Mouse (Mus musculus) liver (tissue): ENCODE results near the gene Naa80.
A peak's percentile ranks its signal among the peaks of the same experiment; 100 is the strongest.

ENCODE experiments used
- DNase-seq: peaks from one replicate; pipeline ENCODE4 v3.0.0-alpha.2; 2020; ENCODE audit warnings: mixed read lengths

Gene Naa80

DNA sequence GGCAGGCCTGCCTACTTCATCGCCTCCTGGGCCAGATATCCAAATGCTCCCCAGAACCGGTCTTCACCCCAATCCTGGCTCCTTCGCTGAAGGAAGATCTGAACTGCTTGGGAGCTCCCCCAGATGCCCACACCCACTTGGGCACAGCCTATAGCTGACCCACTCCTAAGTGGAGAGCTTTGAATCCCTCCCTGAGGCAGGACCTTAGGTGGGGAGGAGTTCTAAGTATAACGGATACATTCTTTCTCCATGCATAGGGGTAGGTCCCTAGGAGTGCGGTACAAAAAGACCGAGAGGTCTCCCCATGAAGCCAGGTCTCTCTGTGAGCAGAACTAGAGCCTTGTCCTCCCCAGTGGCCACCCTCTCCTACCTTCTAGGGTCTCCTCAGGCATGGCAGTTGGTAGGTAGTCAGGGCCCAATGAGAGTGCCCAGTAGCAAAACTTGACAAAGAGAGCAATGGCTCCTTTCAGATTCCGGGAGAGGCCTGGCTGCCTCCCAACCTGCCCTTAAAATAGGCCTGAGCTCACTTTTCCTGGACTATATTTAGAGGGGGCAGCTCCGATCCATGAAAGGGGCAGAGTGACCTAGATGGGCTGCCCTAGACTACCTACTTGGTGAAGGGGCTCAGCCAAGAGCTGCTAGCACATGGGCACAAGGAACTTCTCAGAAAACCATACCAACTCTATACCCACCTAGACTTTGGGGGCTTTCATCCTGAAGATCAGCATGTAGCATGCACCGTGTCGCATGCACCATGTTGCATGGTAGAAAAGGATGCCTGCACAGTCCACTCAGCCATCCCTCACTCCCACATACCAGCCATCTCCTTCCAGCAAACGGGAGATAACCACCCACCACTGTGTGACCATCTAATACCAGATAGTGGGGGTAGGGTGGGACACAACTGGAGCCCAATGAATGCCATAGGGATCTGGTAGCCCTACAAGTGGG, 18.2 kb downstream of the Naa80 start:
- DNase-seq = no peak

DNA sequence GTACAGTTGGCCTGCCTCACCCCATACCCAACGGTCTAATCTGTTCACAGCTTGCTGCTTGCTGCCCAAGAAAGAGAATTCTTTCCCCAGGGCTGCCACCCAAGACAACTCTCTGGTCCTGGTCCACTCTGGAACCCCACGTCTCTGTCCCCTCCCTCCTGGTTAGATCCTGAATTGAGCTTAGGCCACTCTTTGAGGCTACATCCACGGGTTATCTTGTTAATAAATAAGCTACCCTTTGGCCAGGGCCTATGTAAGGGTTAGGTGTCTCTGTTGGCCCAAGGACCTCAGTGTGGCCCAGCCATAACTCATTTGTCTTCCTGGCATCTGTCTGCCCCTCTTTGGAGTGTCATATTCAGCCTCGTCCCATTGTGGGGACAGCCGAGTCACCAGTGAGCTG, 19.7 kb downstream of the Naa80 start:
- no peak for DNase-seq

DNA sequence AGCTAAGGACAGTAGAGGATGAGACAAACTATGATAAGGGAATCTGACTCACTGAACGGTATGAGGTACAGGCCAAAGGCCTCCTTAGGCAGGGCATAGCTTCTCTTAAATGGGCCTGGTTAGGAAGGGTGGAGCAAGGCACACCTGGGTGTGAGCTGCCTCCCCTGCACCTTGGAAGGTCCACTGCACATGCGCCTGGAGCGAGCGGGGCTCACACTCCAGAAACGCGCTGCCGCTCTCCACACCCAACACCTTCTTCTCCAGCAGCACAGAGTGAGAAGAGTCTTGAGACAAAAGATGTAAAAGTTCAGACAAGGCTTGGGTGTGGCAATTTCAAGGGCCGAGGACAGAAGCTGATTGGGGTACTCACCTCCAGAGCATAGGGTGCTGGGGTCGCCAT, 20.7 kb downstream of the Naa80 start:
- DNase-seq = no peak

DNA sequence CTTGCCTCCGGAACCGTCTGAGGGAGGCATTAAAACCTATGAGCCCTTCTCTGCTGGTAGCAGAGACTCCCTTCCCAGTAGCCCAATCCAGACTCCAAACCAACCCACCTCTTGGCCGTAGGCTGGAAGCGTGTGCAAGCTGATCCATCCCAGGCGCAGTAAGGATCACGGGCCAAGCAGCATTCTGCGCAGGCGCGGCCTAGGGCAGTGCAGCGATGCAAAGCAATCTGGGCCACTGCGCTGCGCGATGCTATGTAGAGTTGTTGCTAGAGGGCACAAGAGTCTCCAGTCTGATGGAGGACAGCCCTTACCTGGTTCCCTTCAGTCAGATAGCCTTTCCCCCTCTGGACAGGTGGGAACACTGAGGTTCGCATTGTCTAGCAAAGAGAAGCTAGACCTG, 21.2 kb downstream of the Naa80 start:
- DNase-seq = no peak

DNA sequence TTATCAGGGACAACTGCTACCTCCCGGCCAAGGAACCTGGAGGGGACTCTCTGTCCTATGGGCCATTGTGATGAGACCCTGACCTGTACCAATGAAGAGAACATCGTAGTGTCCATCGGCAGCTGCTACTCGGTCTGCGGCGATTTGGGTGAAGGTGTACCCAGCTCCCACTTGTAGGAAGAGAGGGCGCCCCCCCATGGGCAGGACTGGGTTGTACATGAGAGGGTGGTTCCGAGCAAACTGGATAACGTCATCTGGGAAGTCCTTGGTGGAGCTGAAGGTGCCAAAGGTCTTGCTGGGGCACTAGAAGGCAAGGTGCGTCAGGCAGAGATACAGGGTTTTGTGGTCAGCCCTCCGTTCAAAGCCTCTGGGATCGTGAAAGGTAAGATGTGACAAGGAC, 22.1 kb downstream of the Naa80 start:
- no peak for DNase-seq

DNA sequence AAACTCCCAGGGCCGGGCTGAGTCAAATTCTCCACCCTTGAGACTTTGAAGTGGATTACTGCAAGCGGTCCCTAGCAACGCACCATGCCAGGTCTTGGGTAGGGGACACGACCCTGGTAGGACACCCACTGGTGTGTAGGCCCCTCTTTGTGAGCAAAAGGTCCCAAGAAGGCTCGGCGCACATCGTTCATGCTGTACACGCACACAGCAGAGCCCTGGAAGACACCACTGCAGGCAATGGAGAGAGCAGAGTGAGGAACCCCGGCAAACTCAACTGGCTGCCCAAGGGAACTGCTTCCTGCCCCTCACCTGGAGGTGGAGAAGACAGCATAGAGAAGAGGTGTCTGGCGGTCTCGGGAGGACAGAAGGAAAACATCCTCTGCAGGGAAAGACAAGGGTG, 22.6 kb downstream of the Naa80 start:
- no peak for DNase-seq

DNA sequence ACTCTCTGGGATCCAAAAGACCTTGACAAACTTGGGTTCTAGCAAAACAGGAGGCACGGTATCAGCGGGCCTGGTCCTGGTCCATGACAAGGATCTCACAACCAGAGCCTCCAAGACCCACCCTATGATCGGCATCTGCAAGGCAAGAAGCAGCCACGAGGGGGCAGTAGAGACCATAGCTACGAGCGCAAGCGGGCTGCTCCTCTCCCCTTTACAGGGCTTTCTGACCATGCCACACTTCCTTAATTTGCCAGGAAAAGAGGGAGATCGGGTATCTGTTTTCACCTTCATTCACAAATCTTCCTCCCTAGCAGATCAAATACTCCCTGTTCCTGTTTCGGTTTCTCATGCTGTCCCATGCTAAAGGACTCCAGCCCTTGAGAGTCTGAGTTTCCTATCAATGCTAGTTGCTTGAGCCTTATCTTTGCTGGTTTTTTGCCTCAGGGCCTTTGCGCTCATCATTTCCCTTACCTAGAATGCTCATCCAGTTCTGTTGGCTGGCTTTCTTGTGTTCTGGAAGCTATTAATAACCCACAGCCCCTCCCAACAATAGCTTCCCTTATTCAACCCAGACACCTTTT, 23.5 kb downstream of the Naa80 start:
- DNase-seq = peak; percentile 92

DNA sequence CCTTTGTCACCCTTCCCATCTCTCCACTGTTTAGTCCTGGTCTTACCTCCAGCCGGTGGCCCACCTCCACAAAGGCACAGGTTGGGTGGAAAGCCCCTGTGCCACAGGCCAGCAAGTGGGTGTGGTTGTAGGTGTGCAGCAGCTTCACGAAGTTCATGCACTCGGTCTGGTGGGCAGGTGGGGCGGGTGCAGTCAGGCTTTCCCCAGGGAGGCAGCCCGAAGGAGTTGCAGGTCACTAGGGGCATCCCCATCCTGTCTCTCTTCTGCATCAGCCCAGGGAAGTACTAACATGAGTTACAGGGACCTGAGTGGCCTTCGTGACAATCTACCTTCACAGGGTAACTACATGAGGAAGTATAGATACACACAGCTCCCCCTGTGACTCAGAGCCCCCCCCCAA, 24.6 kb downstream of the Naa80 start:
- no peak for DNase-seq

DNA sequence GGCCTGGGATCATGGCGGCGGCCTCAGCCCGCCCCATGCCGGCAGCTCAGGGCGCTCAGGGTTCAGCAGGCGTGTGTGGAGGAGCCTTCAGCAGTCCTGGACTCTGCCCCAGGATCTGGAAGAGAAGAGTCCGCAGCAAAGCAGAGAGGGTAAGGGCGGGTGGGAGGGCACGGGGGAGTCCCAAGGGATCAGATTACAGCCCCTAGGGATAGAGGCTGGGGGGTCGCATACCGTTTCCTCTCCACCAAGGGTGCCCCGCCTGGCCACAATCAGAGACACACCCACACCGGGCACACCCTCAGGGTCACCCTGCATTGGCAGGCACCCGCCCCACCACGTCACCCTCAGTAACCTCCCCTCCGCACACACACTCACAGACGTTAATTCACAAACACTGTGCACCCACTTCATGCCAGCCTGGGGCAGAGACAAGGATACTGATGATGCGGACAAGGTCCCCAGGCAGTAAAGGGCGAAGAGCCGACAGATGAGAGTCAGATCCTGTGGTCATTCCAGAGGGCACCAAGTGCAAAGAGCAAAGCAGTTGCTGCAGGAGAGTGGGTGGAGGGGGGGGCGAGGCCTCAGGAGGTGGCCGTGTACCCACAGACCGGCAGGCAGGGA, 26.5 kb downstream of the Naa80 start:
- no peak for DNase-seq

DNA sequence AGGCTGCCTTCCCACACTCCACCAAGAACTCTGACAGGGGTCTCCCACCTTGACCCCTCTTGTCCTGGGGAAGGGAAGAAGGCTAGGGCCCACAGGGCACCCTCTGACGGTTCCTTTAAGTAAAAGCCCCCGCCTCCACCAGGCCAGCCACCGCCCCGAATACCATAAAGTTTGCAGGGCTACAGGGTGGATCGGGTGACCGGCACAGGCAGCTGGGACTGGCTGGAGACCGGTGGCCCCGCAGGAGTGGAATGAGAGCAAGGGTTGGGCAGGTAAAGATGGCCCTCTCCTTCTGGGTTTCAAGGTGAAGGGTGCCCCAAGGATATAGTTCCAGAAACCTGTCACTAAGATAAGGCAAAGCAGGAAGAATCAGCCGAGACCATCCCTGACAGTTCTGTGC, 27.9 kb downstream of the Naa80 start:
- DNase-seq = no peak

DNA sequence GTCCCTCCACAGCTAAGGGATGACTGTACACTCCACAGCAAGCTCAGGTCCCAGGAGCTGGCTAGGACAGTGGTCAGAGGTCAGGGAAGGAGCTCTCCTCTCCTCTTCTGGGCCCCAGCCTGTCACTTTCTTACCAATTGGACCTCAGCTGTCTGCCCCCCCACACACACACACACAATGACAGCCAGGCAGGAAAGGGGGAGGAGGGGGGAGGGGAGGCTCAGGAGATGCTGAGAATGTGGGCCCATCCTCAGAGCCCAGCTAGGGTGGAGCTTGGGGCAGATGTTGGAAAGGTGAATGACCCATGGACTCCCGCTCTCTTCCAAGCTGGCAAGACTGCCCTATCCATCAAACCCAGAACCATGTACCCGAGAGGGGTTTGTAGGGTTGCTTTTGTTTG, 28.3 kb downstream of the Naa80 start:
- DNase-seq = no peak

DNA sequence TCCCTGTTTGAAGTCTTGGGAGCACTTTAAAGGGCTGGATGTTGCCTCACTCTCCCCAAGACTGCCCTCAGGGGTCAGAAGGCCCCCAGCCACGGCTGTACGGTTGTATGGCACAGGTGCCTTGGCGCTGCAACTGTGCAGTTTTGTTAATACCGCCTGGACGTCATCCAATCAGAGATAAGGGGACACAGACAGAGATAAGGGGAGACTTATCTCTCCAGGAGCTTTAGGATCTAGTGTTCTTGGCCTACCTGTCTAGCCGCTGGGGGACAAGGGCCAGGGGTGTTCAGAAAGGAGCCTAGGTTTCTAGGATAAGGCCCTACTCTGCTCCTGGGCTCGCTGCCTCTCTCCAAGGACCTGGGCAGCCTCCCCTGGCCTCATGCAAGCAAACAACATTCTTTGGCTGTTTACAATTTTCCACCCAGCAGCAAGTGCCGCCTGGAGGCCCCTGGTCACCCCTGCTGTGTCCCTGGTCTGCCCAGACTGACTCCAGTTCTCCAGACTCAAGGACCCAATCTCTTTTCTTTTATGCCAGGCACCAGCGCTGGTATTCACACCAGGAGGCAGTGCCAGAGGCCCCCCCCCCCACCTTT, 29.1 kb downstream of the Naa80 start:
- no peak for DNase-seq

DNA sequence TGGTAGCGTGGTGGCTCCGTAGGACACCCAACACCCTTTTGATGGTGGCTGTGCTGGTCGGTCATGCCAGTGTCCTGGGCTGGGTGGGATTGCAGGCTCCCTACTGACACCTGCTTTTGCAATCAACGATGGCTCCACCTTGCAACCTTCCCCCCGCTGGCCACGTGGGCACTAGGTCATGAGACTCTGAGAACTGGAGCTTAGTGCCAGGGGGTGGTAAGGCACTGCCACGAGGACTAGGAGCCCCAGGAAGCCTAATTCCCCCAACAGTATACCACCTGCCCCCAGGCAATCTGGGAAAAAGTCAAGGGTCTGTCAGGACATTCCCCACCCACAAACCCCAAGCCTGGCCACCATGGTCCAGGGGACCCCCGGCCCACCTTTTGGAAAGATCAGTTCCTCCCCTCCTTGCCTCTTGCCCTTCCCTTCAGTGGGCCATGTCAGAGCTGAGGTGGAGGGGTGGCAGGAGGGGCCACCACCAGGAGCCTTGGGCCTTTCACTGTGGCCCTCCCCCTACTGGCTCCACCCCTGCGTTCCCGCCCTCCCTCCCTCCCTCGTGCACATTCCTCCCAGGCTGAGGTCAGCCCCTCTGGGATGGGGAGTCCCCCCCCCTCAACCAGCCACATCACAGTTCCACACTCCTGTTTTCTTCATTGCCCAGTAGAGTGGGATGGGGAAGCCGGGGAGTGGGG, 30.2 kb downstream of the Naa80 start, which contains the start of gene Sema3b:
Gene Sema3b, minus strand, starts transcription at position 489 of the 692 bp plus-strand sequence.
- DNase-seq = no peak

DNA sequence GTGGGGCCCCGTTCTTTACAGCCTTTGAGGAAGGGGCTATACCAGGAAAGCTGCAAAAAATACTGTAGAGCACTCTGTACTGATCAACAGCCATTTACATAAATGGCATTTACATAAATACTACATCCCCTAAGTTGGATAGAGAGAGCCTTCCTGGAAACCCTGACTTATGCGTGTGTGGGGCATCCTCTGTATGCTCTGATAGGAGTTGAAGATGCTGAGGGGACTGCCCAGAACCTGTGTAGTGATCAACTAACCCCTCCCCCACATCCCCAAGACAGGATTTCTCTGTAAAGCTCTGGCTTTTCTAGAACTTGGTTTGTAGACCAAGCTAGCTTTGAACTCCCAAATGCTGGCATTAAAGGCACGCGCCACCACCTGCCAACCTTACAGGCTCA, 30.7 kb downstream of the Naa80 start:
- DNase-seq = no peak

DNA sequence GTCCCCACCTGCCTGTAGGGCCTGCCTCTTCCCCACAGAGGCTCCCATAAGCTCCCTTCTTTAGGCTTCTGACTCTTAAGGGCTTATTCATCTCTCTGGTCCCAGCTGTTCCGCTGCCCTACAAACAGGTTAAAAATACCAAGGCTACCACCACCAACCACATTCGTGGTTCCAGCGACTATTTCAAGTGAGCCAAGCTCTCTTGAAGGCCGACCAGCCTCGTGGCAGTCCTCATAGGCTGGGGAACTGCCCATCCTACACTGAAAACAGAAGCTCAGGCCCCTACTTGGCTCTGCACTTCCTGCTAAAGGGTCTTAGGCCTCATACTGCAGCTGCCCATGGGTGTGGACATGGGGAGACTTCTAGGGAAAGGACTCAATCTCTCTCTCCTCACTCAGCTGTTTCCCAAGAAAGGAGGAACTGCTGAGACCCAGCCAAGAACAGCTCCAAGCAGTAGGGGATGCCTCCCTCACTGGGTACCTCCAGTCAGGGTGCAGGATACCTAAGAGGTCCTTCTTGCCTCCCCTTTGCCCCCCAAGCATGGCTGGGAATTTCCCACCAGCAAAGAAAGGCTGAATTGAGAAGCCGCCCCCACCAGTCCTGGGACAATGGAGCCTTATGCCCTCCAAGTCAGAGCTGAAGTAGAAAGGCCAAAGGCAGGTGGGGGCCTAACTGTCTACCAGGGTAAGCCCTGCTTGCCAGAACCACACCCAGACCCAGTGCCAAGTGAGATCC, 32.9 kb downstream of the Naa80 start:
- DNase-seq = no peak

DNA sequence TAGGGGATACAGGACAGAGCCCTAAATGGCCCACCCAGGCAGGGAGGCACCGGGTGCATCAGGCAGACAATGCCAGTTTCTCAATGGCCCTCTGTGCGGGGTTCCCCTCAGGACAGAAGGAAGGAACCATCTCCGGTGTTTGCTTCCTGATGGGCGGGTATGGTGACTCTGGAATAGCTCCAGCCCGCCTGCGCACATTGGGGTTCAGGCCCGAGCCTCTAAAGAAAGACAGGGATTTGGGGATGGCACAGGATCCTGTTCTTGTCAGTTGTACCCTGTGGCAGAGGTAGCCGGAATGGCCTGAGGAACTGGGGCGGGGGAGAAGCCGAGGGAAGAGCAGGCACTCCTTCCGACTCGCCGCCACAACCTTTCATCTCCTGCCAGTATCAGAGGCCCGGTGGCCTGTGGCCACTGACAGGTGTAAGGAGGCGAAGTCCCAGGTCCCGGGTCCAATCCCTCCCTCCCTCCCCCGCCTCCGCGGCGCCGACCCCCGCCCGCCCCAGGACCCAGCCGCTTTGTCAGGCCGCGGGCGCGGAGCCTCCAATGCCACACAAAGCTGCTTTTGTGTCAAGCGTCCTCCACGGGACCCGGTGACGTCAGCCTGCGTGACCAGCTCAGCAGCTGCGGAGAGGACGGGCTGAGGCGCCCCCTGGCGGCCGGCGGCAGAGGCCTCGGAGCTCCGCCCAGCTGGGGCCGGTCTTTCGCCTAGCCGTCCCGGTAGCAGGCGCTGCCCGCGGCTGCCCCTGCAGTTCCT, 33.7 kb downstream of the Naa80 start:
- peak; percentile 98 for DNase-seq

DNA sequence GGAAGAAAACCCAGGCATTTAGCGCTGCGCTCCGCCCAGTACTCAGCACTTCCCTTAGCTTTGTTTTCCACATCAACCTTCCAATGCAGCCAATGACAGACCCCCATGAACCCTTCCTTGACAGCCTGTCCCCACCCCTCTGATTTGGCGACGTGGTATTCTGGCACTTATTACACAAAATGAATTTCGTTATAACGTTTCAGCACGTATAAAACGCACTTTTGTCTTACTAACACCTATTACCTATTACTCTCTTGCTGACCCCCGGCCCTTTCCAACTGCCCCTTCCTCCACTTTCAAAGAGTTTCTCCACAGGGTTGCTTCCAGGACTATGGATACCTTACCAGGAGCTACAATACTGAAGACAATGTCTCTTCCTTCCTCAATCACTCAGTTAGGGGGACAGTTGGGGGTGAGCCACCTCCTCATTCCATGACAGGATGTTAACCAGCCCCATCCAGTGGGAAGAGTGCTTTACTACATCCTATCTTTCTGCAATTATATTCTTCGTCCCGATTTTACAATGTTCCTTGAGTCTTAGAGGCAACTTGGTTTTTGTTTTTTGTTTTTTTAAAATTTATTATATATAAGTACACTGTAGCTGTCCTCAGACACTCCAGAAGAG, 34.4 kb downstream of the Naa80 start:
- DNase-seq = no peak

DNA sequence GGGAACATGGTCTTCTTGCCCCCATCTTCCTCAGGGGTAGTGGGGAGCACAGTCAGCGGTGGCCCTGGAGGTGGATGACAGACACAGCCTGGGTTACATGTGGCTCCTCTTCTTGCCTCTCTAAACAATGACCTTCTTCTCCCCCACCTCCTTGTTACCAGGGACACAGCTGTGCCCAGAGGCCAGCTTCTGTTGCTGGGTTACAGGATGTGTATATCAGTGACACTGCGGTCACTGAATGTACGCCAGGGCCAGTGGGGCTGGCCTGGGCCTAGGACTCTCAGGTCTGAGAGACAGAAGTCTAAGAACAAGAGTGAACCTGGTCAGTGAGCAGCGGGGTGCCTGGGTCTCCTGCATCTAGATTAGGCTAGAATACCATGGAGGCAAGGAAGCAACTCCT, 36.3 kb downstream of the Naa80 start:
- DNase-seq = no peak

DNA sequence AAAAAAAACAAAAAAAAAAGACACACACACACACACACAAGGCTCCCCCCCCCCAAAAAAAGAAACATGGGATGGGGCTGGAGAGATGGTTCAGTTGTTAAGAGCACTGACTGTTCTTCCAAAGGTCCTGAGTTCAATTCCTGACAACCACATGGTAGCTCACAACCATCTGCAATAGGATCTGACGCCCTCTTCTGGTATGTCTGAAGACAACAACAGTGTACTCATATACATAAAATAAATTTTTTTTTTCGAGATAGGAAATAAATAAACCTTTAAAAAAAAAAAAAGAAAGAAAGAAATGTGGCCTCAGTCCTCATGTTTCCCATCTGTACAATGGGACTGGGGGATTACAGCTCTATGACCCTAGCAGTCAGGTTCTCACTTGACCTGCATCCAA, 38.8 kb downstream of the Naa80 start:
- no peak for DNase-seq

DNA sequence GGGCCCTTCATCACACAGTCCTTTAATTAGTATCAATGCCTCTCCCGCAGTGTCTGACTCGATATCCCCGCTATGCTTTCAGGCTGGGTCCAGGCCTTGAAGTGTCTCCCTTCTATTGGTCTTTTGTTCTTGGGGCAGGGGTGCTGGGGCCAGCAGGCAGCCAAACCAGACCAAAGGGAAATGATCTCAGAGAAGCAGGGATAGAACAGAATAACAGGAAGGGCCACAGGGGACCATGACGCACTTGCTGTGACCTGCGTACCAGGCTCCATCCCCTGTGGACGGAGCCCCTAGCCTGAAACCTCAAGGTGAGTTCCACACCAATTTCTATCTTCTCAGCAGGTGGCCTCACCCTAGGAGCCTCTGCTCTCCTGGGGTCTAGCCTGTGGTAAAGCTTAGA, 39.4 kb downstream of the Naa80 start:
- DNase-seq = no peak
